Mouse (Mus musculus): ENCODE measurements at regions not wholly inside any gene's neighbourhood (a gene's known extent, or its start where the extent isn't known, plus 50 kb on each side); places are given as distances from the start of the nearest gene placed in this dataset.

- TF ChIP-seq POLR2A (IDR thresholded peaks at IDR 0.05; ENCODE audit: insufficient read depth, low read length) (no peak), EP300 (IDR thresholded peaks at IDR 0.05; ENCODE audit: insufficient read depth, low read depth, low read length) (peak; percentile 75; the same call in 1 of the 2 replicates)
Measured at GRCm38 (mm10) chr1:88839977-88840628, 138.1 kb upstream of the Arl4c start.

Measured in ES-Bruce4 (cell line).